Mouse (Mus musculus) gastrocnemius, adult 18-20 months (tissue): ENCODE results near the gene Polr2l. TPM values are rescaled to one million over a fixed set of nuclear protein-coding genes. Genes with fewer than 3 reads are reported as not detected.
A peak's percentile ranks its signal among the peaks of the same experiment; 100 is the strongest.

Experiments used
- DNase-seq: peaks from one replicate; pipeline ENCODE4 v3.0.0; 2021; ENCODE audit warnings: low spot score
- total RNA-seq, 2 experiments: library from RNA; stranded (reverse); gene quantifications; 2 replicates each; pipeline ENCODE4 v1.2.3; 2021

Polr2l gene
- total RNA-seq, 2 experiments from 2014 or later: 62.0 to 64.3 TPM

DNA sequence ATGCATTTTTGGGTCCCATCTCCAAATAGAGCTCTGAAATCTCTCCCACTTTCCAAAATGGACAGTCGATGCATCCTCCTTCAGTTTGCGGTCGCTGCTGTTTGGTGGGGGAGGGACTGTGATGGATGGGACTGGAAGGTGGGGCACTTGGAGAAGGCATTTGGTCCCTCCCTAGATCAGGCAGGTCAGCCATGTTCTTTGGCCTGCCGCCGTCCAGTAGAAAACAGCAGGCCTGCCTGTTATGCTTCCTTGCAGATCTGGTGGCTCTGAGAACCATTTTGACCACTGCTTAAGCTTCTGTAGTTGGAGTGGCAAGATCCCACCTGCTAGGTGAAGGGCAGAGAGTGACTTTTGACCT lies 6.8 kb downstream of the Polr2l start:
- DNase-seq: no peak

DNA sequence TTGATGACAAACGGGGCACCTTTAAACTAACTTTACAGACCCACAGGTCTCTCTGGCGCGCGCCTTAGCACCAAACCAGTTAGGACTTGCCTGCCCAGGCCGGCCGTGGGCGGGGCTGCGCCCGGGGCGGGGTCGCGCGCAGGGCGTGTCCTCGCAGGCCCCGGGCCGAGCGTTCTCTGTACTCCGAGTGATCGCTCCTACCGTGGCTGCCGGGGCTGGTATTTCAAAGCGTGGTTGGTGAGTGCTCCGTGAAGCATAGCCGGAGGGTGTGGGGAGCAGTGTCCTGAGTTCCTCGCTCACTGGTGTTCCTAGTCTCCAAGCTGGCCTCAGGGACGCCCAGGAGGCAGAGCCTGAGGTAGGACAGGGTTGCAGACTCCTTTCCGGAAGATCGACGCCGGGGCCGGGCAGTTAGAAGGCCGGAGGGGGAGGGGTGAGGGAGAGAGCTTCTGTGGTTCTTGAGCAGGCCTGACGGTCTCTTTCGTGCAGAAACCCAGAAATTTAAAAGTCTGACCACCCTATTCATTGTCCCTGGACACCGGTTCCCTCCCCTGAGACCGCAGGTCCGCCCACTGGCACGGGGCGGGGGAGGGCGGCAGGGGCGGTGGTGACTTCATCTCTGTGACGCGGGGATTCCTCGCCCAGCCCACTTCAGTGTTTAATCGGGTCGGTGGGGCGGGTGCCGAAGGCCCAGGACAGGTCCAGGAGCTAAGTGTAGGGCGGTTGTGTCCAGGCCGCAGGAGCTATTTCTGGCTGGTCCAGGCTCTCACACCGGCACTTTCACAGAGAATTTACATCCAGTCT lies 7.5 kb downstream of the Polr2l start, which contains the start of gene Cd151:
Gene Cd151 (plus strand): TSS at position 163 of the 801 bp plus-strand sequence.
- DNase-seq: peak; percentile 88

DNA sequence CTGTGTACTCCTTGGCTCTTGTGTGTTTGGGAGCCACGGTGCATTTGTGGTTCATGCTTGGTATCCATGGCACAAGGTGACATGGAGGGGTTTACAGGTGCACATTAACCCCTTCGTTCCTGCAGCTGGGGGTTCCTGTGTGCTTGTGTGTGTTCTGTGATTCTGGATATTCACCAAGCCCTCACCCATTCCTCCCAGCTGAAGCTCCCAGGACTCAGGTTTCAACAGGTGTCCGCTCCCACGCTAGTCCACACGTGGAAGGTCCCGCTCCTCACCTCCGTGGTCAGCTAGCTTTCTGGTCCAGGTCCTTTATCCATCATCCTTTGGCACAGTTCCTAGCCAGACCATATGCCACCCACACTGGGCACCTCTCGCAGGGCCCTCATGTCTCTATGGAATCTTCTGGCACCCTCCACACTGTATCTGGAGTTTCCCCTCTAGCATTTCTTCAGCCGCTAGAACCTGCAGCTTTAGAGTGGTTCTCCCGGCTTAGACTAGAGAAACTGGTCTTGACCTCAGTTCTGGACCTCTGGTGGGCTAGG lies 8.3 kb downstream of the Polr2l start:
- DNase-seq: no peak

DNA sequence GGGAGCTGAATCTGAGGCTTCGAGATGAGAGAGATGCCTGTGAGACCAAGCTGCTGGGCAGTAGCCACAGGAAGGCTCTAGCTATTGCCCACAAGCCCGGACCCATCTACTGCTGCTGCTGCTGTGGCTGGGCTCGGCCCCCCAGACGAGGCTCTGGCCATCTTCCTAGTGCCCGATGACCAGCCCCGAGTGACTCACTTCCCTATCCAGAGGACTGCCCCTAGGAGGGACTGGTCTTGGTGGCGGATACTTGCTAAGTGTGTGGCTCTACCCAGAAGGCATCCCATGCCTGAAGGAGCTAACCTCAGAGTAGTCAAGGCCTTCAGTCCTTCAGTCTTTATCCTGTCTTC lies 8.9 kb downstream of the Polr2l start:
- DNase-seq: peak; percentile 32

DNA sequence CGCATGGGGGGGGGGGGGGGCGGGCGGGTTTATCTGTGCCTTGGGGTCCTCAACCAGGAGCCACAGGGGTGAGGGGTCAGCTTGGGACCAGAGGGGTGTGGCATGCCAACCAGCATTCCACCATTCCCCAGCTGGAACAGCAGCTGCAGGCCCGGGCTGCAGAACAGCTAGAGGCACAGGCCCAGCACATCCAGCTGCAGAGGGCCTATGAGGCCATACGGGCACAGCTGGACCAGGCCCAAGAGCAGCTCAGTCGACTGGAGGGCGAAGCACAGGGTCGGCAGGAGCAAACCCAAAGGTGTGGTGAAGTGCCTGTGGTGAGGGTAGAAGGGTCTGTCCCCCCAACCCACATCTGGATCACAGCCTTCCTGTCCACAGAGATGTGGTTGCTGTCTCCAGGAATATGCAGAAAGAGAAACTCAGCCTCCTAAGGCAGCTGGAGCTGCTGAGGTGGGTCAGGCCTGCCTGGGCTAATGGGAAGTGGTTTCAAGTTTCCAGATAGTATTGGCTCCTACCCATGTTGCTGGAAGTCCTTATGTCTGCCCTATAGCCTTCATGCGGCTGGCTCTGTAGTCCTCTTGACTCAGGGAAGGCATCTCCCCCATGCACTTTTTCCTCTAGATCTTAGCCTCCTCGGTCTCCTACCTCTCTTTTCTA lies 9.4 kb downstream of the Polr2l start:
- no peak for DNase-seq

DNA sequence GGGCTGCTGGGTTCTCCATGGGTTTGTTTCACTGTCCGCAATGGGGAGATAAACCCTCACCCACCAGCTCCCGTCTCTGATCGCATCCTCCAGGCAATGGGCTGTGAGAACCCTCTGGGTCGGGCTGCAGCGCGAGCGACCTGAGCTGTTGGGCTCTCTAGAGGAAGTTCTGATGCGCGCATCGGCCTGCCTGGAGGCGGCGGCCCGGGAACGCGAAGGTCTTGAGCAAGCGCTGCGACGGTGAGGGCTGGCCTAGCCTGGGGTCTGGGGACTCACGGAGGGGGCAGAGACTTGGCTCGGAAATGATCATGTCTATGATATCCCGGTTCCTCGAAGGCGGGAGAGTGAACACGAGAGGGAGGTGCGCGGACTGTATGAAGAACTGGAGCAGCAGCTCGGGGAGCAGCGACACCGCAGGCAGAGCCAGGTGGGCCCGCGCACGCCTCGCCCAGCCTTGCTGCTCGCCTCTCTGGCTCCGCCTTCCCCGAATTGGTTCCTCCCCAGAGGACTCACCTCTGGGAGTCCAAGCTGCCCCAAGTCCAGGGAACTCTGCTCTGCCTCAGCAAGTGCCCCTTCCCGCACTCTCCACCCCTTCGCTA lies 10.2 kb downstream of the Polr2l start:
- no peak for DNase-seq

DNA sequence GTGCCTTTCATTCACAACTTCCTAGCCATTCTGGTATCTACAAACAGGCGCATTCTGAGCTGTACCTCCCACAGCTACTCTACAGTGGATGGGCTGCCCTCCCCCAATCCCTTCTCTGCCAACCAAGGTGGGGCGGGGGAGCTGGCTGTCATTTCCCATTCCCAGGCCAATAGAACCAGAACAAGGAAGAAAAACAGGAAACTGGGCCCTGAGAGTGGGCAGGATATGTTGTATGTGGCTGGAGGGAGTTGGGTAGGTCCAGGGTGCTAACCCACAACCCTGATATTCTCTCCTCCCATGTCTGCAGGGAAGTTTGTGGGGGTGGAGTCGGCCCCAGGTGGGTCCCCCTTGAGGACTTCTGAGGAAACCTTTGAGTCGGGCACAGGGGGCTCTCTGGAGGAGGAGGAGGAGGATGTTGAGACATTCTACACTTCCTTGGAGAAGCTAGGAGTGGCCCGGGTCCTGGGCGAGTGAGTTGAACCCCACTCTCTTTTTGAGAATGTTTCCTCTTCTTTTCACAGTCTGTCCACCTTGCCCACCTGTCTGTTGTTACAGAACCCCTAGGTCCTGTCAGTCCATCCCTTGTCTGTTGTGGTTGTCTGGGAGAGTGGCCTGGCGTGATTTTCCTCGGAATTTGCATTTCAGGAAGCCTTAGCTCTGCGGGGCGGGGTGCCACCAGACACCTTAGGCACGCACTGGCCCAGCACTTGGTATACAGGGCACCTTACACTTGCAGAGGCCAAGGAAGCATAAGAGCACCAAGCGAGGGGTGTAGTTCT lies 10.9 kb downstream of the Polr2l start:
- peak; percentile 48 for DNase-seq

DNA sequence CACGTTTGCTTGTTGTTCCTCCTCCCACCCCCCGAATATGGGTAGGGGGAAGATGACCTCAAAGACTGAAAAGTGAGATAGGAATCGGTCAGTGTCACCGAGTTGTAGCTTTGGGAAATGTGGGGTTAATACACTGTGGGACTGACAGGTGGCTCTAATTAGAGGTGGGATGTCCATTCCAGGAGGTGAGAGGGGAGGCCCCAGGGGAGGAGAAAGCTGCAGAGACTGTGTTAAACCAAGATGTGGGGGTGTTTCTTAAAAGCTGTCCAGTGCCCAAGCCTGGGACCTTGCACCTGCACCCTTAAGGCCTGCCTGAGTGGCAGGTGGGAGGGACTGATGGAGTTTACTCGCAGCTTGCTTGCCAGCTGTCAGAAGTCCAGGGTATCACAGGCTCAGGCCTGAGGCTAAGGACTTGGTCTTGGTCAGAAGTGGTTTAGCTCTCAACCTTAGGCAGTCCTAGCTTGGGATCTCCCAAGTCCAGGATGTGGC lies 12.6 kb downstream of the Polr2l start:
- peak; percentile 43 for DNase-seq

DNA sequence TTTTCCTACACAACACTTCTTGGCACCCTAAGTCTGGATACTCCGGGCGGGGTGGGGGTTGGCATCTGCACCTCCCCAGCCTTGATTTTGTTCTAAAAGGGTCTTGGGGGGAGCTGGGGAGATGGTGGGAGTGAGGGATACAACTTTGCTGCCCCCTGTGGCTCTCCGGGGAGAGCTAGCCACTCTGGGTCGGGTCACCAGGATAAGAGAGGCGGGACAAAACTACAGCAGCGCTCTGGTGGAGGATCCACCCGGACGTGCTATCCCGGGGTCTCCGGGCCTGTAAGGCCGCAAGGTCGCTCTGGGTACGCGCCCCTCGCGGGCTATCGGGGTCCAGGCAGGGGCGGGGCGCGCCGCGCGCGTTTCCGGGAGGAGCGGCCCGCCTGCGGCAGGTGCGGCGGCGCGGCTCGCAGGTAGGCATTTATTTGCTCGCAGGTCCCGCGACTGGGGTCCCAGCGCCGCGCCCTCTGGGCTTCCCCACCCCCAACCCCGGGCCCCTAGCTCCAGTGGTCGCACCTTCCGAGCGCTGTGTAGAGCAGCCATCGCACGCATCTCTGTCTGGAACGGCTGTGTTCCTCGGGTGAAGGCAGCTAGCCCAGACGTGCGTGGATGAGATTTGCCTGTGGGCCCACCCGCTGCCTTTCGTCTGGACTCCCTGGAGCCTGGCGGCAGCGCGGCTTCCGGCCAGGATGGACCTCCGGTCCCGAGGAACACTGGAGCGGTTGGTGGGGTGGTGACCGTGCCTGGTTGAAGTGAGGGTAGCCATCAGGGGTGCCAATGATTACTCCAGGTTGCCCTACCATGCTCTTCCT lies 13.2 kb downstream of the Polr2l start:
- DNase-seq: no peak

DNA sequence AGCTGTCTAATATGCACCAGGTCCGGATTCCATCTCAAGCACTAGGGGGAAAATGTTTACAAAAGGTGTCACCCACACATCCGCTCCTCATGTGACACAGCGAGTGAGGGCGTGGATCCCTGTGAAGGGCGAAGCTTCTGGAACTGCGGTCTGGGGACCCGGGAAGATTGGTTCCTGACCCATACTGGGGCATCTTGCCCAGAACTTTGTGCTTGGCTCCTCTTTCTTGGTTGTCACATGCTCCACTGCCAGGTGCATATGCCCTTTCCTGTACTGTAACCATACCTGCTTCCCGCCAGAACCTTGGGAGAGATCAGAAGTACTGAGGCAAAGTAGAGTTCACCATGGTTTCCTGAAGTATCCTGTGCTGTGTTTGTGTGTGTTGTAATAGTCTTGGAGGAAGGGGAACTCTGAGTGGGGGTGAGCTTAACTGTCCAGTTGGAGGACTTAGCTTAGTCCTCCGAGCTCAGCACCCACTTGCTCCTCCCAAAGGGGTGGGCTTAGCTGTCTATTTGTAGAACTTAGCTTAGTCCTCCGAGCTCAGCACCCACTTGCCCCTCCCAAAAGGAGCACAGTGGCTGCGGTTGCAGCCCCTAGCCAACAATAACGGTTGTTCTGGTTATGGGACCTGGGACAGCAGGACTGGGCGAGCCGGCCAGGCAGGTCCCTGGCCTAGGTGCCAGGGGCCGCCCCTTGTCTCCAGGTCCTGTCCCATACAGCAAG lies 14.4 kb downstream of the Polr2l start, which contains the start of gene Cracr2b:
Gene Cracr2b (plus strand): TSS at position 704 of the 723 bp plus-strand sequence.
- DNase-seq: peak; percentile 57

DNA sequence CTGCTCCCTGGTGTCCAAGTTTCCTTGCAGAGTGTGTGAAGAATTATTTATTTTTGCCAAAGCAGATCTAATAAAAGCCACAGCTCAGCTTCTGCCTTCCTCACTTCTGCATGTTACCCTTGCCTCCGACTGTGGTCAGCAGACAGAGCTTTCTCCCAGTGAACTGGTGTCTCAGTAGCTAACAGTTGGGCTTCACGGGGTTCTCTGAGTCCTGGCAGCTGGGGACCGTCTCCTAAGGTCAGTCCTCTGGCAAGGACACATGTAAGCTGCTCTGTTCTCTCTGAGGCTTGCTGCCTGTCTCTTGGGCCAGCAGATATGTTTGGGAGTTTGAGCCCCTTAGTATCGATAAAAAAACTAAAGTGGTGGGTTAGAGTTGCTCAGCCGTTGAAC lies 14.9 kb downstream of the Polr2l start:
- peak; percentile 51 for DNase-seq

DNA sequence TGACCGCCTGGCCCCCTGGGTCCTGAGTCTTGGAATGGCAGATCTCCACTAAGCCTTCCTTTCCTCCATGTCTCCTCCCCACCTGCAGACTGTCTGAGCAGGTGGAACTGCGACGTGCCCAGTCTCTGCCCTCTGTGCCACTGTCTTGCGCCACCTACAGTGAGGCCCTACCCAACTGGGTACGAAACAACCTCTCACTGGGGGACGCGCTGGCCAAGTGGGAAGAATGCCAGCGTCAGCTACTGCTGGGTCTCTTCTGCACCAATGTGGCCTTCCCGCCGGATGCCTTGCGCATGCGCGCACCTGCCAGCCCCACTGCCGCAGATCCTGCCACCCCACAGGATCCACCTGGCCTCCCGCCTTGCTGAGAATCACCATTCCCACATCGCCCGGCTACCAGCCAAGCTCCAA lies 15.6 kb downstream of the Polr2l start:
- peak; percentile 31 for DNase-seq

DNA sequence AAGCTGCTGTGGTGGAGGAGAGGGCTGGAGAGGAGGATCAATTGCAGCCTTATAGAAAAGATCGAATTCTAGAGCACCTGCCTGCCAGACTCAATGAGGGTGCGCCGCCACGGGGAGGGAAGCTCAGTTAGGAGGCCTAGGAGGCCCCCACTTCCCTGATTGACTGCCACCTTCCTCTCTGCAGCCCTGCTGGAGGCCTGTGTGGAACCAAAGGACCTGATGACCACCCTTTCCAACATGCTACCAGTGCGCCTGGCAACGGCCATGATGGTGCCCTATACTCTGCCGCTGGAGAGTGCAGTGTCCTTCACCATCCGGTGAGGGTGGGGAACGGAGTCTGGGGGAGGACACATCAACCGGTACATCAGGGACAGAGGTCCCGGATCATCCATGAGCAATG lies 16.3 kb downstream of the Polr2l start:
- DNase-seq: no peak

DNA sequence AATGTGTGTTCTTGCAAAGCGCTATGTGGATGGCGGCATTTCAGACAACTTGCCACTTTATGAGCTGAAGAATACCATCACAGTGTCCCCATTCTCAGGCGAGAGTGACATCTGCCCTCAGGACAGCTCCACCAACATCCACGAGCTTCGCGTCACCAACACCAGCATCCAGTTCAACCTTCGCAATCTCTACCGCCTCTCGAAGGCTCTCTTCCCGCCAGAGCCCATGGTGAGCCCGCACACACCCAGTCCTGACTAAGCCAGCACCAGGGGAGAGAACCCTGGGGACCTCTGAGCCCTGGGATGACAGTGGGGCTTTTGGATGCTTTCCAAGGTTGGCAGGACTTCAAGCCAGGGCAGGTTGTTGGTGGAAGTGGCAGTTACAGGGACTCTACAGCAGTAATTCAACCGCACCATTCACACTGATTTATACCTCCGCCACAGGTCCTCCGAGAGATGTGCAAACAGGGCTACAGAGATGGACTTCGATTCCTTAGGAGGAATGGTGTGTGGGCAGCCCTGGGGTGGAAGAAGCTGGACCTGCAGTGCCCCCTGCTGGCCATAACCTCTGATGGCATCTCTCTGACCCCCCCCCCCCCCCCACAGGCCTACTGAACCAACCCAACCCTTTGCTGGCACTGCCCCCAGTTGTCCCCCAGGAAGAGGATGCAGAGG lies 16.8 kb downstream of the Polr2l start:
- no peak for DNase-seq

DNA sequence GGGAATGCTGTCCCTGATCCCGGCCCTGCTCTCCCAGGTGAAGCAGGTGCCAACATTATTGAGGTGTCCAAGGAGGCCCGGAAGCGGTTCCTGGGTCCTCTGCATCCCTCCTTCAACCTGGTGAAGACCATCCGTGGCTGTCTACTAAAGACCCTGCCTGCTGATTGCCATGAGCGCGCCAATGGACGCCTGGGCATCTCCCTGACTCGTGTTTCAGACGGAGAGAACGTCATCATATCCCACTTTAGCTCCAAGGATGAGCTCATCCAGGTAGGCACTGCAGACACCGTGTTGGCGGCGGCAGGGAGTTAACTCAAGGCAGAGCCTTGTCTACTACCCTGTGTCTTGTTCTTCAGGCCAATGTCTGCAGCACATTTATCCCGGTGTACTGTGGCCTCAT lies 17.7 kb downstream of the Polr2l start:
- DNase-seq: no peak

DNA sequence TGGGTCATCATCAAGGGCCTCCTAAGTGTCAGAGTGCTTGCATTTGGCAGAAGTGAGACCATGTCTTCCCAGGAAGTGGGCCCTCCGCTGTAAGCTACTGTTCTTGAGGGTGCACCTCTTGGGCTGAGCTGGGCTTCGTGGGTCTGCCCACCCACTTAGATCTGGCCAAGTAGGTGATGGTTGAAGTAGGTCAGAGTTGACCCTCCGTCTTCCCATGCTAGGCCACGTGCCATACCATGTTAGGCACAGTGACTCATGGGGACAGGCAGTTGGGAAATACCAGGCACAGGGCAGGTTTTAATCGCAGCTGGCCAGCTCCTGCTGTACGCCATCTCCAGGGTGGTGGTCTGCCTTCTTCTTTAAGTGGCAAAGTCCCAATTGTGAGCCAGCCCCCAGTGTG lies 18.2 kb downstream of the Polr2l start:
- peak; percentile 63 for DNase-seq

DNA sequence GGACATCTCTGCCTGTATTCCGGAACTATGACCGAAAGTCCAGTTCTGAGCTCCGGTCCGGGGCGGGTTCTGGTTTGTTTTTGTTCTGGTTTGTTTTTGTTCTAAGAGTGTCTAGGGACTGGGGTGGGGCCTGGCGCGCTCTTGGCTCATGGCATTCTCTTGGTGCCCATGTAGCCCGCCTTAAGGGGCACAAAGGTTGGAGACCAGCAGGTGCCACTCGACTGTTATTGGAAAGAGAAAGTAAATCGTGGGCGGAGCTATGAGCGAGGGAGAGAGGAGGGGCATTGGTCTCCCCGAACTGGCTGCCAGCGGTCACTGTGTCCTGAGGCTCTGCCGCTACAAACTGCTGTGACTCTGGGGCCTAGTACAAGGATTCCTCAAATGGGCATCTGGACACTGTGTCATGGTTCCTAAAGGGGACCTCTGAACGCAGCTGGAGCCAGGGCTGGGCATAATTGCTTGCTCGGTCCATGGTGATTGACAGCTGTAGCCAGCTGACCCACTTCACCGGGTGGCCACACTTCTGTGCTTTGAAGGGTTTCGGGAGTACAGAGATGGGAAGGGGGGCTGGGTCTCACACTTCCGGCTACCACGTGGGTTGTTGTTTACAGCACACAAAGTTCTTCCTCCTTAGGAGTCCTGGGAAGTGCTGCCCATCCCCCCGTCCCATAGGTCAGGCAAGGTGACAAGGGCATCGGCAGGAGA lies 19.2 kb downstream of the Polr2l start:
- DNase-seq: peak; percentile 90

DNA sequence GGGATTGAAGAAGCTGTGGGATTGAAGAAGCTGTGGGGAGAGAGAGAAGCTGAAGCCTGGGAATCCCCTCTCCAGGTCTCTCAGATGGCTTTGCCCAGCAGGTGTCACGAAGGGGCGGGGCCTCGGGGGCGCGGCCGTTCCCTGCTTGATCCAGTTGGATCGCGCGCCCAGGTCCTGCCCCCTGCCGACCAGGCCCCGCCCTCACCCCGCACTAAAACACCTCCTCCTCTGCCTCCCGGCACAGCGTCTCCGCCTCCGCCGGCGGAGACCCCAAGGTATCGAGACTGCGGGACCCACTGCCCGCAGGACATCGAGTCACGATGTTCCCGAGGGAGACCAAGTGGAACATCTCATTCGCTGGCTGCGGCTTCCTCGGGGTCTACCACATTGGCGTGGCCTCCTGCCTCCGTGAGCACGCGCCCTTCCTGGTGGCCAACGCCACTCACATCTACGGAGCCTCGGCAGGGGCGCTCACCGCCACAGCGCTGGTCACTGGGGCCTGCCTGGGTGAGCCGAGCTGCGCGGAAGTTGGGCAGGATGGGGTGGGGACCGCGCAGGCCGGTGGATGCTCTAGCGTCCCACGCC lies 19.9 kb downstream of the Polr2l start, which contains the start of gene Pnpla2:
Gene Pnpla2 (plus strand): TSS at position 232 of the 585 bp plus-strand sequence.
- peak; percentile 96 for DNase-seq
